Mouse (Mus musculus): ENCODE results near the gene Cog5.

GRCm38 (mm10) chr12:31788530-31788929 lies 133.9 kb downstream of the Cog5 start:
- TF ChIP-seq CTCF (IDR thresholded peaks at IDR 0.05; ENCODE audit: control insufficient read depth, insufficient read depth, low read length) (no peak), POLR2A (IDR thresholded peaks at IDR 0.05; ENCODE audit: borderline replicate concordance, control insufficient read depth, low read depth, low read length) (no peak)

Data from bone marrow, adult 2 months (tissue).